Mouse (Mus musculus) left cerebral cortex, adult 11 months (tissue): ENCODE measurements around the gene Tbc1d10c.

ENCODE experiments used
- DNase-seq: peaks from one replicate; pipeline ENCODE4 v3.0.0; 2022; ENCODE audit warnings: low spot score

Tbc1d10c gene

DNA sequence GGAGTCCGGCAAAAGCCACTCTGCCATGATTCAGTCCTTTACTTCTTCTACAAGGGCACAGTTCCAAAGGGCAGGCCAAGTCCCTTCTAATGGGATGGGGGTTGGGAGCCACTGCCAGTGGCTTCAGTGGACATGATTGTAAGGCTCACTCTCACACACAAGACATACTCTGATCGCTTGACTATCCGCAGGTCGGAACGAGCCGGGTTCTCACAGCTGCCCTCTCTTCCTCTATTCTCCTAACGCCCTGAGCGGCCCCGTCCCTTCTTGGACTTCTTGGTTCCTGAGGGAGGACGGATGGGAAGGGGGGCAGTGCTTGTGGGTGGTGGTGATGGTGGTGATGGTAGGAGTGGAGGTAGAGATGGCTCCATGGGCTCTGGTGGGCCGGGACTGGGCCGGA, 34.3 kb downstream of the Tbc1d10c start:
- no peak for DNase-seq

DNA sequence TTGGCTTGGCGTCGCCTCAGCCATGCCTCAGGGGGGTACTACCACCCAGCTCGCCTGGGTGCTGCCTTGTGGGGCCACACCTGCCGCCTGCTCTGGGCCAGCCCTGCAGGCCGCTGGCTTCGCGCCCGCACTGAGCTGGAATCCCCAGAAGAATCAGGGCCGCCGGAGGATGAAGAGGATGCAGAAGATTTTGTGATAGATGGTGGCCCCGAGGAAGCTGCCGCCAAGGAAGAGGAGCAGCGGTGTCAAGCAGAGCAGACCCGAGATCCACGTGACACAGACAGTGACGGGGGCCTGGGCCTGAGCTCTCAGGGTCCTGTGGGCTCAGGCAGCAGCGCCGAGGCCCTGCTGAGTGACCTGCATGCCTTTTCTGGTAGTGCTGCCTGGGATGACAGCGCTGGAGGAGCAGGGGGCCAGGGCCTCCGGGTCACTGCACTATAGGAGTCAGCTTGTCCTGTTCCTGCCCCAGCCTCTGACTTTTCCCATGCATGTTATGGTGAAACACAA, 35.0 kb downstream of the Tbc1d10c start:
- no peak for DNase-seq

DNA sequence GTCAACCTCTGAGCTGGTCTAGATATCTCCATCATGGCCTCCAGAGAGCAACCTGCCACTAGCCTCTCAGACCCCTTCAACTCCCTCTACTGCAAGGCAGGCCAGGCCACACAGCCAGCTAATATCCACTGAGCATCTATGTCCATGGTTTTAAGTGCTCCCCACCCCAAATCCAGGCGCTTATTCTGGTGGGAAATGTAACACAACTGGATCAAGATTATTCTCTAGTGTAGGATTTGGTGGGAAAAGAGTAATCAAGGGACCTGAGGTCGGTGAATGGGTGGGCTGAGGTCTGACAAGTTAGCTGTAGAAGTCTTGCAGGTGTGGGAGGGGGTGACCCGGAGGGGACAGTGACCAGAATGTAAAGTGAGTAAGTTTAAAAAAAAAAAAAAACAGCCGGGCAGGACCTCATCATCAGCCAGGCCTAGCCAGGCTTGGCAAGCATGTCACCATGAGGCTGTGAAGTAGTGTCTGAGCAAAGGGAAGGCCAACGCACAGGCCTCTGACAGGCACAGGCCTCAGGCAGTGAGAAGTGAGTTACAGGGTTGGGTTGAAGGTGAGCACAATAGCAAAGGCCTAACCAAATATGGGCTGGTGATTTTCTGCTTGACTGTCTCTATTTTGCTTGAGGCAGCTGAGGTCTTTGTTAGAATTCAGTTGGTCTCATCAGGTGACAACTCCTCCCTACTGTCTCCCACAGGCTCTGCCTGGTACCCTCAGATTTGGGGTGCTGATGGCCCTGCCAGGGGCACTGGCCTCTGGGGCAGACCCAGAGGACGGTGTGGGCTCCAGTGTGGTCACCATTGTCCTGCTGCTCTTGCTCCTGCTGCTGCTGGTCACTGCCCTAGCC, 35.6 kb downstream of the Tbc1d10c start:
- DNase-seq: no peak

DNA sequence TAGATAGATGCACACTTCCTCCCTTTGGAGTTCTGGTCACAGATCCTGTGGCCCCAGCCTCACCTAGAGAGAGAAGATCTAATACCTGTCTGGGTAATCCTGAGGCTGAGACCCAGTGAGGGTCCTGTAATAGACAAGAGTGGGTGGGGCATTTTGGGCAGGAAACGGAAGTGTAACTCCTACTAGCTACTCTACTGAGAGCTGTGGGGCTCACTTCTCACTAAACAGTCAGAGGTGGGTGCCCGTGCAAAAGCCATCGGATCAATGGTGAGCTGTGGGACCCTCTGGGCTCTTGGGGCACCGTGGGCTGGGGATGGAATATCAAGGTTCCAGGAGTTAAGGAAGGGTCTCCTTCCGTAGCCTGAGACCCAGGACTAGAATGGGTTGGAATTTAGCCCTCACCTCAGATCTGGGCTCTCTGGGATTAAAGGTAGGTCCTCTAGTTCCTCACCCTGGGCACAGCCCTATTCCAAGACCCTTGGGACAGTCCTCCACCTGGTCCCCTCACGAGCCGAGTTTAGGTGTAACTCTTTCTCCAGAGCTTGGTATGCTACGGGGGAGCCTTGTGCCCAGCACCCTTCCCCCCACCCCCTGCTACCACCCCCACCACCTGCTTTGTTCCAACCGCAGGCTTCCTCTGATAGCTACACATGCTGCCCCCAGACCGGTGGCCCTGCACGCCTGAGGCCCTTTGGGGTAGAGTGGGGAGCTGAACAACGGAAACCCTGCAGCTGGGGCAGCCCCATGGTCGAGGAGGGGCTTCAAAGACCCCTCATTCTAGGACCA, 36.5 kb downstream of the Tbc1d10c start:
- DNase-seq: no peak

DNA sequence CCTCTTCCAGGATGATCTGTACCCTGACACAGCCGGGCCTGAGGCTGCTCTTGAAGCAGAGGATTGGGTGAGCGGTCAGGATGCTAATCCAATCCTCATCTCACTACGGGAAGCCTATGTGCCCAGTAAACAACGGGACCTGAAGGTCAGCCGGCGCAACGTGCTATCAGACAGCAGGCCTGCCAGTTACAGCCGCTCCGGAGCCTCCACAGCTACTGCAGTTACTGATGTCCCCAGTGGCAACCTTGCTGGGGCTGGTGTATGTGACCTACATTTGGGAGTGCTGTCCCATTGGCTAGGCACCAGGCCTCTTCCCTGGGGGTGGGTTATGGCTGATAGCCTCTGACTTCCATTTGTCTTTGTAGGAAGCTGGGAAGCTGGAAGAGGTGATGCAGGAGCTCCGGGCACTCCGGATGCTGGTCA, 37.8 kb downstream of the Tbc1d10c start, which contains the start of gene Ptprcap:
Ptprcap (plus strand) TSS at position 373 of the 423 bp plus-strand sequence.
- no peak for DNase-seq

DNA sequence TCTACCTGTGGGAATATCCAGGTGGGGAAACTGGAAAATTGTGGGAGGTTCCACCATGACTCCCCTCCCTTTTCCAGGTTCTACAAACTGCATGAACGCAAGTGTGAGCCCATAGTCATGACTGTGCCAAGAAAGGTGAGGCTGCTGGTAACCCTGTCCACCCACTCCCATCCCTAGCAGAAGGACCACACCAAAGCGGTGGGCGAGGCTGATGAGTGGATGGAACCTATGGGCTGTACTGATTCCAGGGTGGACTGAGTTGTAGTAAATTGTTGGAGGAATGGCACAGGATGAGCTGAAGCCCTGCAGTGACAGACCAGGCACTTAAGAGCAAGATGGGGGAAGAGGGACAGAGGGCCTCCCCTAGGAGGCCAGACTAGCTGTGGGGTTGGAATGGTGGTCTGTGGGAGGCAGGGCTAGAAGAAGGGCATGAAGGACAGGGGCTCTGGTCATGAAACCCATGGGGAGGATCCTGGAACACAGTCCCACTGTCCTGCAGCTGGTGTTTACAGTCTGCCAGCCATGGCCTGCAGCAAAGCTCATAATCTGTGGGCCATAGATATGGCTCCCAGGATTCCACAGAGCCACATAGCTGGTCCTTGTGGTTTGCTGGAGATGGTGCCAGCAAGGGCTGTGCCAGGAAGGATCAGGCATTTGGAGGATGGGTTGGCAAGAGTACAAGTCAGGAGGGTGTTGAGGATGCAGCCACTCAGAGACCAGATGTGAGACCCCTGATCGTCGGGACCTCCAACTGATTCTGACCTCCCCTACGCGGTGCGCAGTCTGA, 38.4 kb downstream of the Tbc1d10c start:
- DNase-seq: no peak

DNA sequence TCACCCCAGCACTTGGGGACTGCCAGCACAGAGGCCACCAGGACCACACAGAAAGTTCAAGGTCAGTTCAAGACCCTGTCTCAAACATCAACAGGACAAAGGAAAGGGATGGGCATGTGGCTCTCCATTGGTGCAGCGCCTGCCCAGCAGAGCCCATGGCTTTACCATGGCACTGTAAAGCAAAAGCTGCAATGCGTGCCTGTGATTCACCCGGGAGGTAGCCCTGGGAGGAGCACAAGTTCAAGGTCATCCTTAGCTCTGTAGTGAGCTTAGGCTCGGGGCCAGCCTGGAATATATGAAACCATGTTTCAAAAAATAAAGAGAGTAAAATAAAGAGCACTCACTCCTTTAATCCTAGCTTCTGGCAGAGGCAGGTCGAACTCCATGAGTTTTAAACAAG, 39.2 kb downstream of the Tbc1d10c start:
- no peak for DNase-seq

DNA sequence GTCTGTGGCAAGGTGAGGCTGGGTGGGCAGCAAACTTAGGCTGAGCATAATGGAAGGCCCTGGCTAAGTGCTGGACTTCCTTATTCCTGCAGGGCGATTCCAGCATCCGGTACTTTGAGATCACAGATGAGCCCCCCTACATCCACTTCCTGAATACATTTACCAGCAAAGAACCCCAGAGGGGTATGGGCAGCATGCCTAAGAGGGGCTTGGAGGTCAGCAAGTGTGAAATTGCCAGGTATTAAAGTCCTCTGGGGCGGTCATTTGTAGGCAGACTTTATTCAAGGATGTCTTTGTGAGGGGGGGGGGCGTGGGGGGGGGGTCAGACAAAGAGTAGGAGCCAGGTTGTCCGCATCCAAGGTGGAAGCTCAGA, 39.6 kb downstream of the Tbc1d10c start:
- DNase-seq: no peak

DNA sequence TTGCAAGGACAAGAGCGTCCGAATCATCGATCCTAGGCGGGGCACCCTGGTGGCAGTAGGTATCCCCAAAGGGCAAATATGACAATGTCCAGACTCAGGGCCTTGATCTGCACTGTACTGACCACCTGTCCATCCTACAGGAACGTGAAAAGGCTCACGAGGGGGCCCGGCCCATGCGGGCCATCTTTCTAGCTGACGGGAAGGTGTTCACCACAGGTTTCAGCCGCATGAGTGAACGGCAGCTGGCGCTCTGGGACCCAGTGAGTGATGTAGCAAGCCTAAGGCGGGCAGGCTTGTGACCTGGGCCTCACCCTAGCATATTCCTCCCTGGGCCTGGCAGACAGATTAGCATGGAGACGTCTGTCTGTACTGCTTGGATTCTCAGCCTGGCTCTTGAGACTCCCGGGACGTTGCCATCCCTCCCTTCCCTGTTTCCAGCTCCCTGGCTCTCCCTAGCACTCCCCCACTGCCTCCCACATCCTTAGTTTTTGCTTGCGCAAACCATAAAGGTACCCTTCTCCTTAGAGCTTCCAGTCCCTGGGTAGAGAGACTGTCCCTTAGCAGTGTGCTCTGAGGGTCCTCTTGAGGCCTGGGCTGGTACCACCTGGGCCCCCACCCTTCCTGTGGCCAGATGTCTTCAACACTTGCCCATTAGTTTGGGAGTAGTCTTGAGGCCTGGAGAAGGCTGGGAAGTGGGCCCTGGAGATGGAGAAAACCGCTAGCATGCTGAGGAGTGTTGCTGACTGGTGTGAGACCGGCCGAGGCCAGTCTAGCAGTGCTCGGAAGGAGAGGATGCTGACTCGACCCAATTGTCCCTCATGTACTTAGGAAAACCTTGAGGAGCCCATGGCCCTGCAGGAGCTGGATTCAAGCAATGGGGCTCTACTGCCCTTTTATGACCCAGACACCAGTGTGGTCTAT, 40.3 kb downstream of the Tbc1d10c start:
- no peak for DNase-seq

DNA sequence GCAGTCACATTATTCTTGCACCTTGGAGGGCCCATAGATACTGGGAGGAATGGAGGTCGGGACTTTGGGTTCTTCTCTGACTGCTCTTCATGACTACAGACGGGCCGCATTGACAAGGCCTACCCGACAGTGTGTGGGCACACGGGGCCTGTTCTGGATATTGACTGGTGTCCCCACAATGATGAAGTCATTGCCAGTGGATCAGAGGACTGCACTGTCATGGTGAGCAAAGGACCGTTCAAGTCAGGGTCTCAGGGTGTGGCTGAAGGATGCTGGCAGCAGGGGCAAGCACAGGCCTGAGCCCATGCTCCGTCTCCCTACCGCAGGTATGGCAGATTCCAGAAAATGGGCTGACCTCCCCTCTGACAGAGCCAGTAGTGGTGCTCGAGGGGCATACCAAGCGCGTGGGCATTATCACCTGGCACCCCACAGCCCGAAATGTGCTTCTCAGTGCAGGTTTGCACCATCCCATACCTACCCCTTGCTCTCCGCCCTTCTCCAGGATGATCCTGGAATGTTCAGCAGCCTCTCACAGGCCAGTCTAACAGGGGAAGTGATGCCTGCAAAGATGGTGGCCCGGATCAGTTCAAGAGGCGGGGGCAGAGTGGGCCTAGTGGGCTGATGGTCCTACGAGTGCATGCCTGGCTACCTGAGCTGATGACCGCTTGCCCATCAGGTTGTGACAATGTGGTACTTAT, 41.2 kb downstream of the Tbc1d10c start:
- no peak for DNase-seq

DNA sequence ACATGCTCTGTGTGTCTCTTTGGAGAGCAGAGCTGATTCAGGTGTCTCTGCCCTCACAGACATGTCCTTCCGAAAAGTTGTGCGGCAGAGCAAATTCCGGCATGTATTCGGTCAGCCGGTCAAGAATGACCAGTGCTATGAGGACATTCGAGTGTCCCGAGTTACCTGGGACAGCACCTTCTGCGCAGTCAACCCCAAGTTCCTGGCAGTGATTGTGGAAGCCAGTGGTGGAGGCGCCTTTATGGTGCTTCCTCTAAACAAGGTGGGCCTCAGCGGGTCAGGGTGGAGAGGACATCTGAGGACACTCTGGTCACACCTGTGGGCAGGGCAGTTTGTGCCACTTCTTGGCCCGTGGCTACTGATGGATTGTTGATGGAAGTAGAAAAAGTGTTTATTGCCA, 41.8 kb downstream of the Tbc1d10c start:
- no peak for DNase-seq

DNA sequence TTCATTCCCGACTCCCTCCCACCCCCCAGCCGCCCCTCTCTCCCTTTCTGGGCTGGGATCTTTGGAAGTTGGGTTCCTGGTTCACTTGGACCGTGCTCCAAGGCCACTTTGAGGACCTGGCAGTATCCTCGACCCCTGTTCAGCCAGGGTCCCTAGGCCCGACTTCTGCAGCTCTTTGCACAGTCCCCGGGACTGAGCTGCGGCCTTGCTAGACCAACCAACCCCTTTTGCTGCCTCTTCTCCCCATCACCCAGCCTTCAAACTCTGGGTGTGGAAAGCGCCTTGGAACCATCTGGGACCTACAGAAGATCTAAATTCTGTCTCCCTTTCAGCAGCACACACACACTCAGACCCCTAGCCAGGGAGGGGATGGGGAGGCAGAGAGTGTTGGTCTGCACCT, 42.3 kb downstream of the Tbc1d10c start:
- DNase-seq: no peak

DNA sequence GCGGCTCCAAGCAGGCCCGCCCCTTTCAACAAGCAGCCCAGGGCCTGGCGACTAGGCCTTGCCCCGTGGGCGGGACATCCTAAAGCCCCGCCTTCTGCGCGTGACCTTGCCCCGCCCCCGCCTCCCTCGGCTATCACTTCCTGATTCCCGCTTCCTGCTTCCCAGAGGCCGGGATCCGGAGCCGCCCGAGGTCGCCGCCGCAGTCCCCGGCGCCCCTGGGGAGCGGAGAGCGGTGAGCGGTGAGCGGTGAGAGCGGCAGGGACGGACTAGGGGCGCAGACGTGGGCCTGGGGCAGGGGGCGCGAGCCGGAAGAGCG, 42.6 kb downstream of the Tbc1d10c start, which contains the start of gene Coro1b:
Coro1b (plus strand) TSS at position 129 of the 316 bp plus-strand sequence.
- DNase-seq: peak; percentile 93

DNA sequence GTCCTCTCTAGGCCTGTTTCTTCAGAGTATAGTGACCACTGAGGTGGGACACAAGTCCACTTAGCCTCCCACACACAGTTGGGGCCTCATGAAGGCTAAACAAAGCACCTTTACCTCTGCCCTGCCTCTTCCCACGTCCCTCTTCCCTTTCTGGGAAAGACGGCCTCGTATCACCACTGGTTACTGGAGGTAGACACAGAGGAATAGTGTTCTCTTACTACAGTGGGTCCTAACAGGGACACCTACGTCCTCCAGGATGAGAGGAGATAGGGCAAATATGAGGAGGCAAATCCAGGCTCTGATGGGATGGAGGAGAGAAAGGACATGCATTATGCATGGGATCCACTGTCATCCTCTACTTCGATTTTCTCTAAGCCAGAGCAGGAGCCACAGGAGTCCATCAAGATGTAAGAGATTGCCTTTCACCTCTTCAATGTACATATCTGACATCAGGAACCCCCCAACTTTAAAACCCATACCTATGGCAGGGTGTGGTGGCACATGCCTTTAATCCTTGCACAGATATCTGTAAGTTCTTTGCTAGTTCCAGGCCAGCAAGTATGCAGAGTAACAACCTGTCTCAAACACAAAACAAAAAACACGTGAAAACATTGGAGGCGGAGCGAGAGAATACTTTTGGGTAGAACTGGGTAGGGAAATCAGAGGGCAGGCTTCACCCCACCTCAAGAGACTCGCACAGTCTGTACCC, 43.1 kb downstream of the Tbc1d10c start:
- DNase-seq: no peak

DNA sequence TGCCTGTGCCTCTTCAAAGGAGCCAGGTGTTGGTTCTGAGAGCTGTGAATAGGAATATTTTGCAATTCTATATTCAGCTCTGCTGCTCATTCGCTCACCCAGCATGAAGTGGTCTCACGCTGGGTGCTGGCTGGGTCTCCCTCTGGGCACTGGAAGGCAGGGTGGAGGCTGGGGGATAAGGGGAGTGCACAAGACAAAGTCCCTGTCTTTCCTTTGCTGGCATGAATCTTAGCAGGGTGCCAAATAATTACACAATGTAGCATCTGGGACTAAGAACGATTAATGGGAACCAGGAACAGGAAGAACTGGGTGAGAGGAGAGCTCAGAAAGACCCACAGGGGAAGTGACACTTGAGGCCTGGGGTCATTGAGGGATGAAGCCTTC, 44.1 kb downstream of the Tbc1d10c start:
- DNase-seq: no peak

DNA sequence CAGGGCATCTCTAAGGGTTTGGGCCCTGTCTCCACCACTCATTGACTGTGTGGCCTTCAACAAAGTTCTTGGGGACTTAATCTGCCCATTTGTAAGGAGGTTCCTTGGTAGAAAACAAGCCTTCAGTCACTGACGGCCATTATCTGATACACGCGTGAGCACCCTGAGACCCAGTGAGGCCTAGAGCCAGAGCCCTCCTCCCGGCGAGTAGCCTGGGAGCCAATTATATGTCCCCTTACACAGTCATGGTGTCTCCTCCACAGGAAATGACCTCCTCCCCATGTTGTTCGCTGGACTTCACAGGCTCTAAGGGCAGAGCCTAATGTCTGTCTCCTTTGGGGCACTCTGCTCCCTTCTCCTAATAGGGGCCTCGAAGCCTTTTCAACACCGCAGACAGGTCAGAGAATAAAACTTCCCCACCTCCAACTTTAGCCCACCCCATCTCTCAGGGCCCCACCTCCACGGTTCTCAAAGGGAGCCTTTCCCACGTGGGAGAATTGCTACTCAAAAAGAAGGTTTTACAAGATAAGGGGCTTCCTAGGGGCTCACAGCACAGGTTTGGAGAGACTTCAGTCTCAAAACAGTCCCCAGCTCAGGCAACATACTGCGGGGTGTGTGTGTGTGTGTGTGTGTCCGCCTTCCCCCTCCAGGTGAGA, 44.6 kb downstream of the Tbc1d10c start:
- DNase-seq: no peak

DNA sequence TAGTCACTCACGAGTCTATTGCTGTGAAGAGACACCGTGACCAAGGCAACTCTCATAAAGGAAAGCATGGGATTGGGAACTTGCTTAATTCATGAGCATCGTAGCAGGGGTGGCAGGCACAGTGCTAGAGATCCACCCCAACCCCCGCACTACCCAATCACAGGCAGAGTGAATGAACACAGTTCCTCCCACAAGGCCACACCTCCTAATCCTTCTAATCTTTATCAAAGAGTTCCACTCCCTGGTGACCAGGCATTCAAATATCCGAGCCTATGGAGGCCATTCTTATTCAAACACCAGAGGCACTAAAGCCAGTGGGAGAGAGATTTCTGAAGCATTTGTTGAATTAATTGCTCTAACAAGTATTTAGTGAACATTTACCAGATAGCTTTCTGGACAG, 45.1 kb downstream of the Tbc1d10c start:
- DNase-seq: no peak

DNA sequence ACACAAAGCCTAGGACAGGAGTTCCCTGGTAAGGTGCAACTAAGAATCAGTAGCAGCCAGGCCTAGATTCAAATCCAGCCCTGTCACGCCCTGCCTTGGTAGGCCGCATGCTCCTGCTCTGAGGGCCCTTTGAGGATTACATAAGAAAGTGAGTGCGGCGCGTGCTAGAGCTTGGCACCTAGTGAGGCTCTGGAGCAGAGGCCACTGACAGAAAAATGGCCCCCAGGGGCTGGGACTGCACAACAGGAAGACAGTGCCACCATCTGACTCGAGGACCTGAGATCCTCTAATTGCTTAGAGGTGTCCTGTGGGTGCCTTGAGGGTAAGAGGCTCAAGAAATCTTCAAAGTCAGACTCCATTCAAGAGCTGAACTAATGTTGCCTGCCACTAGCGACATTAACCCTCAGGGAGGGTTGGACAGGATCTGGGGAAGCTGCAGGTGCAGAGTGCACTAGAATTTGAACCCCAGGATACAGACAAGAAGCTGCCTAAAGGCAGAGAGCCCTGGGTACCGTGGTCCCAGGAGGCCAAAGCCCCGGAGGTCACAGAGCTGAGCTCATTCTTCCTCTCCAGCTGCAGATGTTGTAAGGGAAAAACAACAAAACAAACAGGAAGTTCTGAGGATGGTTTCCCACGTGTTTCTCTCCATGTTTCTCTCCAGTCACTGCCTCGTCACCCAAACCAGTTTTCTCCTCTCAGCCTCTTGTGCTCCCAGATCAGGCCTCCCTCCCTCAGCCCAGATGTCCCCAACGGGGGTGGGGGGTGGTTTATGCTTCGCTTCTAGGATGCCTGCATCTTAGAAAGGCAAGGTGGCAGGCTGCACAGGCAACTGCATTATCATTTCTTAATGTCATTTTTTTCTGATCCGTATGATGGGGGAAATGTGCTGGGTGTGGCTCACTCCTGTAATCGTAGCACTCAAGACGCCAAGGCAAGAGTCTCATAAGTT, 46.3 kb downstream of the Tbc1d10c start:
- DNase-seq: no peak
